Mouse (Mus musculus) liver, postnatal 0 days (tissue): ENCODE results near the gene Fcgr4.

Experiments
- CTCF ChIP-seq: sonication (generic); IDR thresholded peaks from 2 replicates; pipeline ENCODE4 v1.5.1; 2016; ENCODE audit warnings: antibody characterized with exemption, low read depth
- EP300 ChIP-seq: IDR thresholded peaks from 2 replicates; pipeline ENCODE4 v1.6.1; 2016; ENCODE audit warnings: antibody characterized with exemption, low read depth, mild to moderate bottlenecking

DNA sequence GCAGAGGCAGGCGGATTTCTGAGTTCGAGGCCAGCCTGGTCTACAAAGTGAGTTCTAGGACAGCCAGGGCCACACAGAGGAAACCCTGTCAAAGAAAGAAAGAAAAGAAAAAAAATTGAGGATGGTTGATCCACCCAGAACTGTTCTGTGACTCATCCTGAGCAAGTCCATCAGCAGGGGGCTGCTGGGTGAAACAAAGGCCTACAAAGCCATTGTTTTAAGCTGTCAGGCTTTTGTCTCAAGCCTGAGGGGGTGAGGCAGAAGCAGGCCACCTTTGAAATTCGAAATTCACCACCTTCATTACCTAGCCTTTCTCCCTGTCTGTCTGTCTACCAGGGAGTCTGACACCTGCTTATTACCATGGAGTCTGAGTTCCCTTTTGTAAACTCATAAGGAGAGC lies 27.8 kb downstream of the Fcgr4 start:
- TF ChIP-seq CTCF = no peak
- TF ChIP-seq EP300 = no peak
